Mouse (Mus musculus) intestine, embryonic 14.5 days (tissue): Measurements from ENCODE around the gene Nap1l4. TPM values are rescaled to one million over a fixed set of nuclear protein-coding genes. Genes with fewer than 3 reads are reported as not detected.

Experiments
- ATAC-seq: fragments of 200-750 bp; cut with Nextera tagmentation; replicated peaks from 2 replicates; pipeline ENCODE4 v1.8.0; 2017; ENCODE audit warnings: low read depth, moderate number of reproducible peaks, moderate TSS enrichment, moderate library complexity; ENCODE audit not compliant: low FRiP score, low TSS enrichment
- DNase-seq: peaks from one replicate; pipeline ENCODE4 v3.0.0-alpha.2; 2018; ENCODE audit warnings: low spot score
- H3K27ac ChIP-seq: fragments of 300-500 bp; sonication (generic); 2 replicates; pipeline ENCODE4 v1.5.1; 2014; ENCODE audit warnings: low read depth, mild to moderate bottlenecking, control low read depth
- H3K27me3 ChIP-seq: fragments of 300-500 bp; sonication (generic); replicated peaks from 2 replicates; pipeline ENCODE4 v1.6.1; 2014; ENCODE audit warnings: low read length, control low read depth; ENCODE audit not compliant: control insufficient read depth, insufficient read depth
- H3K36me3 ChIP-seq: fragments of 300-500 bp; sonication (generic); 2 replicates; pipeline ENCODE4 v1.6.1; 2014; ENCODE audit warnings: low read length, control low read depth; ENCODE audit not compliant: control insufficient read depth, insufficient read depth
- H3K4me1 ChIP-seq: fragments of 300-500 bp; sonication (generic); replicated peaks from 2 replicates; pipeline ENCODE4 v1.6.1; 2014; ENCODE audit warnings: low read length, control low read depth, mixed read lengths; ENCODE audit not compliant: control insufficient read depth, insufficient read depth
- H3K4me2 ChIP-seq: fragments of 300-500 bp; sonication (generic); 2 replicates; pipeline ENCODE4 v1.6.1; 2014; ENCODE audit warnings: low read length
- H3K4me3 ChIP-seq: fragments of 300-500 bp; sonication (generic); 2 replicates; pipeline ENCODE4 v1.5.1; 2014; ENCODE audit warnings: low read depth, low read length, control low read depth, mixed read lengths
- H3K9ac ChIP-seq: fragments of 300-500 bp; sonication (generic); 2 replicates; pipeline ENCODE4 v1.6.1; 2014; ENCODE audit warnings: mild to moderate bottlenecking, low read length
- H3K9me3 ChIP-seq: fragments of 300-500 bp; sonication (generic); 2 replicates; pipeline ENCODE4 v1.6.1; 2016; ENCODE audit warnings: low read length, control low read depth; ENCODE audit not compliant: control insufficient read depth
- WGBS: fragments of 180-500 bp; shearing (Covaris S2); extraction: QIAGEN DNeasy Blood & Tissue Kit; methylation state at CpG from one replicate; pipeline ENCODE4 v1.1.7; 2014; 5-methylcytosine and 5-hydroxymethylcytosine counted together
- polyA plus RNA-seq: library from polyadenylated mRNA; unstranded; fragments of >200 nt; fragmentation: Nextera tagmentation; extraction: Ambion mirVana; gene quantifications from 2 replicates; pipeline ENCODE4 v1.2.1, GENCODE M21; 2014

Nap1l4 gene
- polyA plus RNA-seq, result 112 and 125 TPM in 2 replicates

DNA sequence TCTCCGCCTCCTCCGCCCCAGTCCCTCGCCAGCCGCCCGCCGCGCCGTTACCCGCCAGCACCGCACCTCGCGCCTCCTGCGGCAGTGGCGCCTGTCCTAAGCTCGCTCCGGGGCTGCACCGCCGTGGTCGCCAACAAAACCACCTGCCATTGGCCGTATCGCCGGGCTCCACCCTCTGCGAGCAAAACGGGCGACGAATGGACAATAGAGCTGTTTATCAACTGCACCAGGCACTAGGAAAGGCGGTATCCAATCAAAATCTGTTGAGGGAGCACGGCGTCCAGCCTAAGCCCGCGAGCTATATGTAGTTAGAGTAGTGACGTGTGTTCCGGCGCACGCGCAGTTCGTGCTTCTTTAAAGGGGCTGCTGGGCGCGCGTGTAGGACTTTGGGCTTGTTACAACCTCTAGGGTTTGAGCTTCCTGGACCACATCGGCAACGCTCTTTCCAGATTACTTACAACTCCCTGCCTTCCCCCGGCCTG lies at the start of gene Nap1l4:
Gene Nap1l4, minus strand, starts transcription at position 131 of the 482 bp plus-strand sequence.
- Histone ChIP-seq H3K9ac (peak within 1 kb of the TSS; percentile 93), H3K27ac (peak within 1 kb of the TSS; percentile 90), H3K27me3 (no peaks in the 10 kb centered on the region), H3K4me1 (peaks cover 25% of the 10 kb centered on the region), H3K4me3 (peak within 1 kb of the TSS; percentile 95), H3K36me3 (0 out of 2 replicates have a peak, but pooled peaks cover 5% of the 10 kb centered on the region), H3K4me2 (peak within 1 kb of the TSS; percentile 84), H3K9me3 (no peaks in the 10 kb centered on the region)
- ATAC-seq (peak; percentile 98), DNase-seq (peak; percentile 100)
- 0% methylated on average over 41 of the region's 43 CpGs for WGBS

GRCm38 (mm10) chr7:143594865-143595264 lies 46.0 kb upstream of the Nap1l4 start:
- Histone ChIP-seq H3K27ac (no peak overlapping the region), H3K4me1 (peaks cover 7% of the 10 kb centered on the region; the same call in 1 of the 2 replicates), H3K4me2 (no peak overlapping the region), H3K9ac (no peak overlapping the region), H3K9me3 (no peaks in the 10 kb centered on the region), H3K36me3 (peaks cover 27% of the 10 kb centered on the region), H3K27me3 (no peaks in the 10 kb centered on the region), H3K4me3 (no peak overlapping the region)
- ATAC-seq (no peak), DNase-seq (no peak)
- 53% methylated on average over 5 of the region's 5 CpGs for WGBS

DNA sequence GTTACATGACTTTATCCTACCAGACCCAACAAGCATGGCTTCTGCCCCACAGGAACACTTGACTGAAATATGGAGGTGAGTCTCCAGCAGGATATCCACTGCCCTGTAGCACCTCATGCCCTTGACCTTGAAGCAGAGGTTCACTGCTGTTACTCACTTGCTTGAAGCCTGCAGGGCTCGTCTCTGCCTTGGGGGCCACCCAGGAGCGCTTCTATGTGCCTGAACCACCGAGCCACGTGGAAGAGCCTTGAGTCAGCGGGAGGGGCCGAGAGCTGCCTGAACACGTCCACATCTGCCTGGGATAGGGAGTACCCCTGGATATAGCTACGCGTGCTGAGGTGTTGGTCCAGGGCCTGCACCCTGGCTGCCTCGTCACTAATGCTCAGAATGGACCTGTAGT lies 43.3 kb upstream of the Nap1l4 start:
- H3K4me3 ChIP-seq, result no peak overlapping the region
- DNase-seq, result no peak
- H3K9ac ChIP-seq, result no peak overlapping the region
- no peaks in the 10 kb centered on the region for H3K27me3 ChIP-seq
- WGBS, result 88% methylated on average over 10 of the region's 10 CpGs
- ATAC-seq, result no peak
- no peak overlapping the region for H3K4me2 ChIP-seq
- H3K27ac ChIP-seq, result no peak overlapping the region
- peaks cover 41% of the 10 kb centered on the region for H3K36me3 ChIP-seq
- H3K9me3 ChIP-seq, result no peaks in the 10 kb centered on the region
- no peaks in the 10 kb centered on the region for H3K4me1 ChIP-seq

GRCm38 (mm10) chr7:143588006-143588405 lies 39.1 kb upstream of the Nap1l4 start:
- H3K4me1 ChIP-seq, result no peaks in the 10 kb centered on the region
- H3K27me3 ChIP-seq, result no peaks in the 10 kb centered on the region
- H3K9me3 ChIP-seq, result no peaks in the 10 kb centered on the region
- no peak overlapping the region for H3K4me2 ChIP-seq
- WGBS, result 95% methylated on average over 4 of the region's 4 CpGs
- peaks cover 64% of the 10 kb centered on the region for H3K36me3 ChIP-seq
- H3K4me3 ChIP-seq, result no peak overlapping the region
- DNase-seq (no peak), ATAC-seq (no peak)
- H3K27ac ChIP-seq, result no peak overlapping the region
- no peak overlapping the region for H3K9ac ChIP-seq

DNA sequence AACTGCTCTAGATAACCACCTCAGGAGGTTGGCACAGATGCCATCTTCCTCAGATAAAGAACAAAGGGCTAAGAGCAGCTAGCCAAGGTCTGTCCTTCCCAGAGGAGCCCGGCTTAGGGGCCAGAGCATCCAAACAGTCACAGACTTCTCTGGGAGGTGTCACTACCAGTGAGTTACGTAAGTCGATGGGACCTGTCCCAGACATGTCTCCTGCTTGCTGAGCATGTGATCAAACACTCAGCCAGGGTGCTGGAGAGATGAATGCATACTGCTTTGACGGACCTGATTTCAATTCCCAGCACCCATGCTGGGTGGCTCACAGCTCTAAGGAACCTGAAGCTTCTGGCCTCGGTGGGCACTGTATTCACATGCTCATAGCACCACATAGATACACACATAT lies 38.7 kb upstream of the Nap1l4 start:
- peaks cover 65% of the 10 kb centered on the region for H3K36me3 ChIP-seq

DNA sequence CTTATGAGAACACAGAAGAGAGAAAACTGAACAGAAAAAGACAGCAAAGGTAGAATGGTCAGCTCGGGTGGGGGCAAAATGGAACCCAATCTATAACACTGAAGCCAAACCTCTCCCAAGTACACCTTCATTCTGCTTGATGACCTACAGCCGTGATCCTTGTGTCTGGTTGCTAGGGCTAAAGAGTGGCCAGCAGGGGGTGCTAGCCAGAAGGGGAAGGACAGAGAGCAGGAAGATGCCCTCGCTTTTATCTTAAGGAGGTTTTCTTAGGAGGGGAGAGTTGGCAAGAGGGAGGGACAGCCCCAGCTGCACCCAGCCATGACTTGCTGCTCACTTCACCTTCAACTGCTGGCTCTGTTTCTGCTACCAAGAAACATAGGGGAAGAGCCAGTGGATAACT lies 35.0 kb upstream of the Nap1l4 start:
- 24% methylated on average over 3 of the region's 3 CpGs for WGBS
- Histone ChIP-seq H3K9ac (no peak overlapping the region), H3K27ac (no peak overlapping the region), H3K4me2 (no peak overlapping the region), H3K4me3 (no peak overlapping the region), H3K4me1 (no peaks in the 10 kb centered on the region), H3K27me3 (no peaks in the 10 kb centered on the region), H3K9me3 (no peaks in the 10 kb centered on the region), H3K36me3 (peaks cover 80% of the 10 kb centered on the region)
- DNase-seq (peak; percentile 81), ATAC-seq (no peak)

More for the DNA sequence above, 38.7 kb upstream of the Nap1l4 start:
- ATAC-seq (no peak), DNase-seq (no peak)
- Histone ChIP-seq H3K27me3 (no peaks in the 10 kb centered on the region), H3K4me3 (no peak overlapping the region), H3K4me2 (no peak overlapping the region), H3K9ac (no peak overlapping the region), H3K4me1 (no peaks in the 10 kb centered on the region), H3K27ac (no peak overlapping the region), H3K9me3 (no peaks in the 10 kb centered on the region)
- 86% methylated on average over 5 of the region's 5 CpGs for WGBS

DNA sequence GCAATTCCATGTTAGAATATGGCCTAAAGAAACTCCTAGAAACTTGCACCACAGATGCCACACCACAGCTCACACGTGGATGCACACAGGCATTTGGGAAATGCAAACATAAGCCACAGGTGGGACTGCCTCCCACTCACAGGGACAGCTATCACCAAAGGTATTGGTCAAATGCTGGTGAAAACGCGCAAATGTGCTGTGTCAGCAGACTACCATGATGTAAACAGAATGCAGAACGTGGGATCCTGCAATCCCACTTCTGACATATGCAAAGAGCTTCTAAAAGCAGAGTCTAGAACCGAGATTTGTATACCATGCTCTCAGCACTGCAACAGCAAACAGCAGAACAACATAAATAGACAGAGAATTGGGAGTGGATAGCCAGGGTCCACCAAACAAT lies 34.1 kb upstream of the Nap1l4 start:
- Histone ChIP-seq H3K27ac (no peak overlapping the region), H3K4me1 (no peaks in the 10 kb centered on the region), H3K27me3 (no peaks in the 10 kb centered on the region), H3K4me3 (no peak overlapping the region), H3K9ac (no peak overlapping the region), H3K36me3 (peaks cover 83% of the 10 kb centered on the region), H3K9me3 (no peaks in the 10 kb centered on the region), H3K4me2 (no peak overlapping the region)
- 91% methylated on average over 5 of the region's 5 CpGs for WGBS
- DNase-seq (no peak), ATAC-seq (no peak)

DNA sequence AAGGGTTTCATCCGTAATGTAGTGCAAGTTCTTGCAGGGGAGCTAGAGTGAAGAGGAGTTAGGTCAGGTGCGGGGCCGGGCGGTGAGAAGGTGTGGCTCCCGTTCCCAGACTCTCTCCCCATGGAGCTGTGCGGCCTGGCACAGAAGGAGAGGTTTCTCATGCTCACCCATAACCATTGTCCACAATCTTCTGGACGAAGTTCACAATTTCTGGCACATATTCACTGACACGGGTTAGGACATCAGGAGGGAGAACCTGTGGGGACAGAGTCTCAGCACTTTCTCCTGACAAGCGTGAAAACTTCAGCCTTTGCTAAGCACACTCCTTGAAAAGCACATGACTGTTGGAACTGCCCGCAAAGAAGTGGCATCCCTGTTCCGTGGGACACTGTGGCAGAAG lies 26.8 kb upstream of the Nap1l4 start:
- Histone ChIP-seq H3K9me3 (no peaks in the 10 kb centered on the region), H3K36me3 (peaks cover 97% of the 10 kb centered on the region), H3K9ac (no peak overlapping the region), H3K27me3 (no peaks in the 10 kb centered on the region), H3K4me1 (no peaks in the 10 kb centered on the region), H3K27ac (no peak overlapping the region), H3K4me3 (no peak overlapping the region), H3K4me2 (no peak overlapping the region)
- WGBS, result 95% methylated on average over 11 of the region's 11 CpGs
- no peak for ATAC-seq
- DNase-seq, result no peak

GRCm38 (mm10) chr7:143565648-143566039 lies 16.7 kb upstream of the Nap1l4 start:
- WGBS, result 88% methylated on average over 3 of the region's 3 CpGs
- Histone ChIP-seq H3K9ac (no peak overlapping the region), H3K4me2 (no peak overlapping the region), H3K4me3 (no peak overlapping the region), H3K9me3 (no peaks in the 10 kb centered on the region), H3K27me3 (no peaks in the 10 kb centered on the region), H3K27ac (no peak overlapping the region), H3K36me3 (peaks cover 92% of the 10 kb centered on the region), H3K4me1 (no peaks in the 10 kb centered on the region)
- ATAC-seq (no peak), DNase-seq (no peak)
